ENCODE assay signal across 9 mouse cellular contexts in genomic region chr13:113877420-113877819, GRCm38 (mm10).
A peak's percentile ranks its signal among the peaks of the same experiment; 100 is the strongest.
DNase-seq lines count a peak whose midpoint lies in the region; ATAC-seq and TF ChIP-seq lines count a peak whose summit lies in the region.
"Had no signal": no experiment of that assay in that cellular context is flagged by ENCODE, and none has a peak within 500 bp of the region (broad histone marks: within the 10 kb centered on the region; RNA-seq: fewer than 3 reads in every experiment).

No protein-coding gene starts in this region.

- H3K4me2 ChIP-seq in kidney, embryonic 15.5 days = no peak overlapping the region
- H3K4me2 ChIP-seq: liver, embryonic 15.5 days had no signal

- no peaks in the 10 kb centered on the region for H3K79me2 ChIP-seq in MEL (ENCODE audit: control insufficient read depth, insufficient read depth, low read length, poor library complexity)

- TF ChIP-seq RAD21 in MEL (IDR thresholded peaks at IDR 0.05; ENCODE audit: low read depth, low read length) = peak; percentile 99

- peak; percentile 86 to 93 (median 86) for TF ChIP-seq CTCF in MEL (IDR thresholded peaks at IDR 0.05 in 2 of 3, conservative IDR thresholded peaks at IDR 0.05 in 1 of 3; ENCODE audit: control insufficient read depth in 1 of 3, insufficient read depth in 1 of 3, low read depth in 2 of 3, low read length in 3 of 3, poor library complexity in 1 of 3, severe bottlenecking in 1 of 3)
- peak; percentile 84; the same call in 1 of the 2 replicates for TF ChIP-seq CTCF in small intestine, adult 2 months (IDR thresholded peaks at IDR 0.05; ENCODE audit: extremely low read depth, insufficient read length, insufficient replicate concordance, low read depth, low read length)

- no peak overlapping the region for H3K4me3 ChIP-seq in kidney, embryonic 15.5 days (replicated peaks)
- H3K4me3 ChIP-seq in MEL (ENCODE audit: control insufficient read depth in 1 of 2, insufficient read depth in 1 of 2, low read depth in 2 of 2, low read length in 2 of 2) = no peak overlapping the region
- H3K4me3 ChIP-seq in small intestine, adult 2 months (ENCODE audit: low read depth, low read length) = no peak overlapping the region
- H3K4me3 ChIP-seq: liver, embryonic 15.5 days had no signal

- H3K27me3 ChIP-seq in kidney, embryonic 15.5 days = no peaks in the 10 kb centered on the region
- H3K27me3 ChIP-seq in MEL (ENCODE audit: control insufficient read depth in 1 of 2, insufficient read depth in 2 of 2, low read length in 2 of 2) = no peaks in the 10 kb centered on the region
- no peaks in the 10 kb centered on the region for H3K27me3 ChIP-seq in small intestine, adult 2 months (ENCODE audit: control insufficient read depth, insufficient read depth, low read length)

- no peaks in the 10 kb centered on the region for H3K36me3 ChIP-seq in kidney, embryonic 15.5 days
- H3K36me3 ChIP-seq in MEL (ENCODE audit: control insufficient read depth in 1 of 2, insufficient read depth in 2 of 2, low read length in 2 of 2) = no peaks in the 10 kb centered on the region
- no peaks in the 10 kb centered on the region for H3K36me3 ChIP-seq in small intestine, adult 2 months (ENCODE audit: control insufficient read depth, insufficient read depth, low read length)
- H3K36me3 ChIP-seq: liver, embryonic 15.5 days had no signal

- TF ChIP-seq POLR2A in MEL (IDR thresholded peaks at IDR 0.05; ENCODE audit: control insufficient read depth in 1 of 2, insufficient read depth in 1 of 2, low read depth in 1 of 2, low read length in 2 of 2, poor library complexity in 1 of 2) = no peak
- TF ChIP-seq POLR2A in small intestine, adult 2 months (IDR thresholded peaks at IDR 0.05; ENCODE audit: low read depth, low read length) = no peak

- no peak for ATAC-seq in kidney, embryonic 15.5 days (replicated peaks; ENCODE audit: low FRiP score)
- ATAC-seq in megakaryocyte, adult 5-6 weeks (ENCODE audit: poor library complexity, severe bottlenecking) = peak; percentile 87

- no peaks in the 10 kb centered on the region for H3K9me3 ChIP-seq in kidney, embryonic 15.5 days (replicated peaks)
- H3K9me3 ChIP-seq in MEL (replicated peaks; ENCODE audit: insufficient read depth, low read length) = no peaks in the 10 kb centered on the region
- H3K9me3 ChIP-seq: liver, embryonic 15.5 days had no signal

- no peak overlapping the region for H3K9ac ChIP-seq in kidney, embryonic 15.5 days
- no peak overlapping the region for H3K9ac ChIP-seq in MEL (ENCODE audit: control insufficient read depth, low read depth, low read length, poor library complexity, severe bottlenecking)
- H3K9ac ChIP-seq: liver, embryonic 15.5 days had no signal

- peaks cover 49% of the 10 kb centered on the region for H3K4me1 ChIP-seq in kidney, embryonic 15.5 days
- no peaks in the 10 kb centered on the region for H3K4me1 ChIP-seq in MEL (ENCODE audit: control insufficient read depth in 1 of 2, insufficient read depth in 2 of 2, low read length in 2 of 2)
- H3K4me1 ChIP-seq in small intestine, adult 2 months (ENCODE audit: control insufficient read depth, insufficient read depth, insufficient read length, low read length) = no peaks in the 10 kb centered on the region

- no peak overlapping the region for H3K27ac ChIP-seq in kidney, embryonic 15.5 days
- no peak overlapping the region for H3K27ac ChIP-seq in MEL (ENCODE audit: control insufficient read depth, low read depth, low read length)
- no peak overlapping the region for H3K27ac ChIP-seq in small intestine, adult 2 months (ENCODE audit: insufficient read depth, low read depth, low read length)
- H3K27ac ChIP-seq: liver, embryonic 15.5 days had no signal

- peak; percentile 32 to 65 for DNase-seq in kidney, adult 8-10 months
- DNase-seq in MEL (ENCODE audit: low read depth, low spot score) = peak; percentile 75
- DNase-seq in cerebellum, postnatal 14 days = peak; percentile 81 to 84
- peak; percentile 42 to 59 for DNase-seq in frontal cortex, postnatal 36 days (ENCODE audit: low spot score in 2 of 2)
- DNase-seq in kidney, postnatal 4 days = peak; percentile 77 to 78

- no peak for TF ChIP-seq EP300 in MEL (IDR thresholded peaks at IDR 0.05; ENCODE audit: low read depth in 1 of 2, low read length in 2 of 2)

- WGBS in kidney, embryonic 15.5 days = 15% methylated on average over 5 of the region's 5 CpGs
- WGBS in small intestine, adult 2 months = 15% methylated on average over 5 of the region's 5 CpGs

TF ChIP-seq in MEL, 35 proteins besides CTCF, POLR2A, EP300 and RAD21:
- TF ChIP-seq POLR2AphosphoS2 (IDR thresholded peaks at IDR 0.05; ENCODE audit: low read length) (no peak), ZC3H11A (IDR thresholded peaks at IDR 0.05; ENCODE audit: low read depth, low read length) (peak; percentile 90), BHLHE40 (IDR thresholded peaks at IDR 0.05; ENCODE audit: borderline replicate concordance, low read depth, low read length) (0 out of 2 replicates have a peak, but pooled peaks have one; percentile 26), GABPA (IDR thresholded peaks at IDR 0.05; ENCODE audit: low read depth, low read length) (no peak), MXI1 (IDR thresholded peaks at IDR 0.05; ENCODE audit: low read depth, low read length) (no peak), GATA1 (IDR thresholded peaks at IDR 0.05; ENCODE audit: low read depth, low read length) (no peak), ELF1 (IDR thresholded peaks at IDR 0.05; ENCODE audit: low read depth, low read length) (no peak), SMC3 (IDR thresholded peaks at IDR 0.05; ENCODE audit: low read depth, low read length) (peak; percentile 92), SIN3A (IDR thresholded peaks at IDR 0.05; ENCODE audit: low read length) (0 out of 2 replicates have a peak, but pooled peaks have one; percentile 20), USF2 (IDR thresholded peaks at IDR 0.05; ENCODE audit: borderline replicate concordance in 1 of 2, insufficient read depth in 1 of 2, low read depth in 1 of 2, low read length in 2 of 2) (no peak)
